Mouse (Mus musculus) lung, adult 2 months (tissue): ENCODE measurements around the gene Atad1. TPM values are rescaled to one million over a fixed set of nuclear protein-coding genes. Genes with fewer than 3 reads are reported as not detected.

ENCODE experiments used
- DNase-seq: peaks from one replicate; pipeline ENCODE4 v3.0.0; 2022
- H3K4me1 ChIP-seq: fragments of 200-500 bp; 2 replicates; pipeline ENCODE4 v1.6.1; 2011; ENCODE audit warnings: low read length; ENCODE audit not compliant: control insufficient read depth, insufficient read depth
- H3K4me3 ChIP-seq: fragments of 200-500 bp; replicated peaks from 2 replicates; pipeline ENCODE3; 2011; ENCODE audit warnings: low read depth, mild to moderate bottlenecking, control low read depth, low read length; ENCODE audit errors: extremely low read depth
- CTCF ChIP-seq: fragments of 200-500 bp; IDR thresholded peaks from 2 replicates; pipeline ENCODE4 v1.5.1; 2011; ENCODE audit warnings: mild to moderate bottlenecking, low read length, control low read depth; ENCODE audit not compliant: insufficient read depth
- POLR2A ChIP-seq: fragments of 200-500 bp; IDR thresholded peaks from 2 replicates; pipeline ENCODE4 v1.6.1; 2011; ENCODE audit warnings: low read depth, mild to moderate bottlenecking, control low read depth, low read length, borderline replicate concordance; ENCODE audit errors: extremely low read depth
- WGBS: fragments of 180-500 bp; shearing (Covaris S2); methylation state at CpG from one replicate; pipeline ENCODE4 v1.1.7; 2018; 5-methylcytosine and 5-hydroxymethylcytosine counted together
- polyA plus RNA-seq: library from polyadenylated mRNA; depleted of rRNA; stranded (reverse); fragments of >200 nt; gene quantifications from 2 replicates; pipeline ENCODE4 v1.2.3, GENCODE M21; 2012; rRNA removed

The Atad1 gene
- polyA plus RNA-seq, 1 experiment, result 14.0 TPM

DNA sequence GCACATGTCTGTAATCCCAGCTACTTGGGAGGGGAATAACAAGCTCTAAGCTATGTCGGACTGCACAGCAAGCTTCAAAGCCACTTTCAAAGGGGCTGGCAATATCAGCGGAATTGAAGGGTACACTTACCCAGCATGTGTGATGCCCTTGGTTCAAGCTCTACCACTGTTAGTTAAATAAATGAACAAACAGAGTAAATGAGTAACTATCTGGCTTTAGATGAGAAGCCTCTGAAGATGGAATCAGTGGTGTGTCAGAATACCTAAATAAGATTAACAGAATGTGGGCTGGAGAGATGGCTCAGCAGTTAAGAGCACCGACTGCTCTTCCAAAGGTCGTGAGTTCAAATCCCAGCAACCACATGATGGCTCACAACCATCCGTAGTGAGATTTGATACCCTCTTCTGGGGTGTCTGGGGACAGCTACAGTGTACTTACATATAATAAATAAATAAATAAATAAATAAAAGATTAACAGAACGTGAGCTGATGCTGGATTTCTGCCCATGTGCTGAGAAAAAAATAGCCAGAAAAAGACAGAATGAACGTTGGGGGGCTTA, 110.9 kb downstream of the Atad1 start:
- no peaks in the 10 kb centered on the region for H3K4me1 ChIP-seq
- H3K4me3 ChIP-seq, result no peak overlapping the region
- no peak for DNase-seq
- TF ChIP-seq CTCF (no peak), POLR2A (no peak)
- 80% methylated on average over 7 of the region's 7 CpGs for WGBS

DNA sequence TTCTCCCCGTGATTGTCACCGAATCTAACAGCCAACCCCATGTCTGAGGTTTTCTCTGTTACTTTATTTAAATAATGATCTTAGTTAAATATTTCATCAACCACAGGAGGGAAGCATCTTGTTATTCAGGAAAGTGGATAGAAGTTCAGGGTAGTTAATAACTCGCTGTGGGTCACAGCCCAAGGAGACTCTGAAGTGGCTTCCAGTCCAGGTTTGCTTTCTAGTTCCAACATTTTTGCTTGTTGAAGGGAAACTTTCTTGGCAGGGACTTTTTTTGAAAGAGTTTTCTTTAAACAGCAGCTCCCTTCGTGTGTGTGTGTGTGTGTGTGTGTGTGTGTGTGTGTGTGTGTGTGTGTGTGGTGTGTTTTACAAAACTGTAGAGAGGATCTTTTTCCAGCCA, 112.0 kb downstream of the Atad1 start:
- TF ChIP-seq POLR2A (no peak), CTCF (no peak)
- Histone ChIP-seq H3K4me3 (no peak overlapping the region), H3K4me1 (no peaks in the 10 kb centered on the region)
- 53% methylated on average over 4 of the region's 4 CpGs for WGBS
- DNase-seq, result no peak

DNA sequence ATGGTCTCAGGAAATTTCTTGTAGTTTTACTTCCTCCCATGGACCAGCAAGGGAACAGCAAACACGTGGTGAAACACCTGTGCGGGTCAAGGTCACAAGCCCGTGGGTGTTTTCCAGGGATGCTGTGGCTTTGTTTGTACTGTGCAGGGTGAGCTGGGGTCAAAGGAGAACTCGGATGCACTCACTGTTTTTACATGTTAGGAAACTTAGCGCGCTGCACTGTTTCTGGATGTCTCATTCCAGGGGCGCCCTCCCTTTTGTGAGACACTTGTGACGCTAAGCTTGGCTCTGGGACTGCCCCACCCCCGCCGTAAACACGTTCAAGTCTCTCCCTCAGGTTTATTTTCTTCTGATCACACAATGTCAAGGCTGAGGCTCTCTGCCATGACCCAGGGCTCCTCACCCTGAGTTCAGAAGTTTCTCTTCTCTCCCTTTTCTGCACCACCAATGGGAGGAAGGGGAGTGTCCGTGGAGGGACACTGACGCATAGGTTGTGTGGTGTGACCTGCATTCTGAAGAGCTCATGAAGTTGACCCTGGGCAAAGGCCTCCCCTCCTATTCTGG, 112.7 kb downstream of the Atad1 start:
- WGBS, result 44% methylated on average over 13 of the region's 13 CpGs
- TF ChIP-seq CTCF, result no peak
- TF ChIP-seq POLR2A, result no peak

DNA sequence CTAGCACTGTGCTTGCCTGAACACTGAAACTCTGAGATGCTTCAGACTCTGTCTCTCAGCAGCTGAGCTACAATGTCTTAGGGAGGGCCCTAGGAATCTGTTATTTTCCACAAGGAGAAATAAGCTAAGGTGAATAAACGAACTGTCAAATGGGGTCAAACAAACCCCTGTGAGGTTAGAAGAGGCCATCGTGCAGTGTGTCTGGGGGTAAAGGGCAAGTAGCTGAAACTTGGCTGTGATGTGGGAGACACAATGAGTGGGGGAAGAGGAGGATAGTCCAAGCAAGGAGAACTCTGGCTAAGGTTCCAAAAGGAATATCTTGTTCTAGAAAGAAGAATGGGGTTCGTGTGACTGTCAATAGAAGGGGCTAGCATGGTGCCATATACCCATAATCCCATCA, 117.4 kb downstream of the Atad1 start:
- Histone ChIP-seq H3K4me1 (no peaks in the 10 kb centered on the region), H3K4me3 (no peak overlapping the region)
- TF ChIP-seq POLR2A, result no peak
- no peak for TF ChIP-seq CTCF
- DNase-seq, result no peak
- 50% methylated on average over 3 of the region's 3 CpGs for WGBS

More for the DNA sequence above, 112.7 kb downstream of the Atad1 start:
- DNase-seq, result no peak
- Histone ChIP-seq H3K4me3 (no peak overlapping the region), H3K4me1 (no peaks in the 10 kb centered on the region)

Other genes with a start within 250 kb of the Atad1 start
- 6.6 and 7.9 TPM in 2 replicates for gene Papss2, start 144.0 kb downstream of the Atad1 start, polyA plus RNA-seq
- gene Pten, start 17.7 kb upstream of the Atad1 start, polyA plus RNA-seq, result 16.8 and 20.2 TPM in 2 replicates